Mouse (Mus musculus): ENCODE results near the gene Nudt9. TPM values are rescaled to one million over a fixed set of nuclear protein-coding genes. Genes with fewer than 3 reads are reported as not detected.

Gene Nudt9
- total RNA-seq, 1 experiment from 2014 or later: 35.1 TPM

DNA sequence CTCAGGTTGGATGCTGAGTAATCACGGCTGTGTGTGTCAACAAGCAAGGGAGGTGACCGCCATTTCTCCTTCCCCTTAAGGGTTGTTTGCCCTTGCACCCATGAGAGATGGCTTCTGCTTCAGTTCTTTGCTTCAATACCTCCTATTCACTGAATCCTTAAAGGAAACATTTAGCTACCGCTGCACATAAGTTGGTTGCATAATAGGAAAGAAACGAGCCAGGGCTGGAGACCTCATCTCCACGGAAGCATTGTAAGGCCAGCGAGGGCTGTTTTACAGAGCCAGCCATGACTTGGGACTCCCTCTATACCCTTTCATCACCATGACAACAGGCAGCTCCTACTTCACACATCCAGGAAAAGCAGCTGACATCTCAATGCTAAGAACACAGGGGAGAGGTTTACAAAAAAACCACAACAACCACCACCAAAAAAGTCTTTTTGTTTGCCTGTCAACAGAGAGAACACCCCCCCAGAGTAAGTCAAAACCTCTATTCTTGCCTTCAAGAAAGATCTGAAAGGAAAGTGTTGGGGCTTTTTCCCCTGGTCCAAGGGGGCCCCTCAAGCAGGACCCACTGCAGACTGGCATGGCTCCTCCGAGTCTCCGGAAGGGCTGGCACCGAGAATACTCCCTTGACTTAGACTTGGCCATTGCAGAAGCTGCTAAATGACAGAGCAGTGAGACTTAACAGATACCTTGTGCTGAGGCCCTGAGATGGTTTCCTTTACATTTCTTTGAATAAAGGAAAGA is 64.2 kb downstream of the Nudt9 start:
- ATAC-seq (replicated peaks; ENCODE audit: insufficient number of reproducible peaks, low FRiP score, low TSS enrichment, poor library complexity, severe bottlenecking): no peak

DNA sequence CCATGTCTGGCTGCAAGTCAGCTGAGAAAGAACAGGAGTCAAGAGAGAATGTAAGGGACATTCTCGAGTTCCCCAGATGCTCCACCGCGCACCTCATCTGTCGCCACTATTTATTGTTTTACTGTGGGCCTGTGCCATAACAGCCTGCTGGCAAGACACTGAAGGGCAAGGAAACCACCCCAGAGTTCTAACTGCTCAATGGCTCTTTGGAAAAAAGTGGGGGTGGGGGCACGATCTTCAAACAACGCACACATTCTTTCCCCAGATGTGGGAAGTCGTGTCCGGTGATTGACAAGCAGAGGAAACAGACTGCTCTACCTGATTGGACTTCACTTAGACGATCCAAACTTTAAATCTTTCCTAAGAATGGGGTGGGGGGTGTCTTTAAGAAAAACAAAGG is 65.9 kb downstream of the Nudt9 start:
- no peak for ATAC-seq (replicated peaks; ENCODE audit: insufficient number of reproducible peaks, low FRiP score, low TSS enrichment, poor library complexity, severe bottlenecking)

DNA sequence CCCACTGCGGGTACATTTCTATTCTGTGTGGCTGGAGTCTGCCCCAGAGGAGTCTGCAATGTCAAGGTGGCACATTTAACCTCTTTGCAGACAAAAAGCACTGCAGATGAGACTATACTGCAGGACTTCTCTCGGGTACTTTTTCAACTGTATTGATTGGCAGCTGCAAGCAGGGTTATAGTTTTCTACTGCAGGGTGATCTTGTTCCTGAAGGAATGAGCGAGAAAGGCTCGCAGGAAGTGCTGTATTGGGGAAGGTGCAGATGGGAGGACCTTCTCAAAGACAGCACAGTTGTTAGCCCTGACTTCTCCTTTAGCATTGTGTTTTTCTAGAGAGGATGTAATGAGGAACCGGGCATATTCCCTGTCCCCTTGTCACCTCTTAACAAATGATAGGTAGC is 66.4 kb downstream of the Nudt9 start:
- no peak for ATAC-seq (replicated peaks; ENCODE audit: insufficient number of reproducible peaks, low FRiP score, low TSS enrichment, poor library complexity, severe bottlenecking)

DNA sequence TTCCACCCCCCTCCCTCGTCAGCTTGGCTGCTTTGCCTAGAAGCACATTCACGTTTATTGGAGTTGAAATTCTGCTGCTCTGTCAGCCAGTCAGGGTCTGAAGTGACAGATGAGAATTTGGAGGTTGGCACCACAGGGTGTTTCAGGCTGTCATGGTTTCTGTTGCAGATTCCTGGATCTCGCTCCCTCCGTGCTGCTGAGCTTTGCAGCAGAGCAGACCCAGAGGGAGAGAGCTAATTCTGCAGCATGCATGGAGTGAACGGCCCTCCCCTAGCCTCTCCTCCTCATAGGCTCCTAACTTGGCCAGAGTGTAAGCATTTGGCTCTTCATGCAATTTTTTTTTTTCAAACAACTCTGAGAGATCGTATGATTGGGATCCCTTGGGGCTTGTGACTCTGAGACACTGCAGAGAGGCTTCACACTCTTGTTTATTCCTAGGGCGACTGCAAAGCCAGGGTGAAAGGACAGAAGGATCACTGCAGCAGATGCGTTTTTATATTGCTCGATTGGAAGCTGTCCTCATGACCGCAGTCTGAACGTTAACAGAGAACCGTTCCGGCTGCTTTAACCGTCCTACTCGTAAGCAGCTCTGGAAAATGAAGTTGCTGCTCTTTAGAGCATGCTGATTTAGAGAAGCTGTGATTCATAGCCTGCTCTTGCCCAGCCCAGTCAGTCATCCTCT is 67.5 kb downstream of the Nudt9 start, which contains the start of gene Sparcl1:
Gene Sparcl1 (minus strand): TSS at position 243 of the 682 bp plus-strand sequence.
- ATAC-seq (replicated peaks; ENCODE audit: insufficient number of reproducible peaks, low FRiP score, low TSS enrichment, poor library complexity, severe bottlenecking): no peak

Other genes starting within 250 kb of the Nudt9 start
- gene Klhl8, start 135.0 kb upstream of the Nudt9 start, total RNA-seq (2017): 0.29 to 4.3 TPM (median 0.53 TPM) in 3 replicates
- gene Hsd17b13, start 68.9 kb upstream of the Nudt9 start, total RNA-seq (2017): 0.68 TPM in 1 of 3 replicates, not detected in the others
- 90.1 to 135 TPM (median 123 TPM) in 3 replicates for gene Hsd17b11, start 24.4 kb upstream of the Nudt9 start, total RNA-seq (2017)
- gene Gm17660, start 31.3 kb downstream of the Nudt9 start, total RNA-seq (2017): not detected in 3 replicates
- gene Sparcl1, start 67.4 kb downstream of the Nudt9 start, total RNA-seq (2017): not detected in 3 replicates
- not detected in 3 replicates for gene Dspp, start 124.4 kb downstream of the Nudt9 start, total RNA-seq (2017)
- gene Dmp1, start 156.3 kb downstream of the Nudt9 start, total RNA-seq (2017): not detected in 3 replicates